Mouse (Mus musculus): Measurements from ENCODE around the gene Mfsd6. TPM values are rescaled to one million over a fixed set of nuclear protein-coding genes. Genes with fewer than 3 reads are reported as not detected.

Gene Mfsd6
- polyA plus RNA-seq, 1 experiment: 21.8 TPM

- TF ChIP-seq CTCF (IDR thresholded peaks at IDR 0.05; ENCODE audit: borderline replicate concordance, extremely low read depth, insufficient read depth, insufficient read length): no peak
- TF ChIP-seq POLR2A (IDR thresholded peaks at IDR 0.05; ENCODE audit: borderline replicate concordance, extremely low read depth, insufficient read depth, insufficient read length, poor library complexity, severe bottlenecking): no peak
- no peak for DNase-seq (ENCODE audit: low read depth)
Observed at GRCm38 (mm10) chr1:52742567-52742966, 15.3 kb upstream of the Mfsd6 start.

DNA sequence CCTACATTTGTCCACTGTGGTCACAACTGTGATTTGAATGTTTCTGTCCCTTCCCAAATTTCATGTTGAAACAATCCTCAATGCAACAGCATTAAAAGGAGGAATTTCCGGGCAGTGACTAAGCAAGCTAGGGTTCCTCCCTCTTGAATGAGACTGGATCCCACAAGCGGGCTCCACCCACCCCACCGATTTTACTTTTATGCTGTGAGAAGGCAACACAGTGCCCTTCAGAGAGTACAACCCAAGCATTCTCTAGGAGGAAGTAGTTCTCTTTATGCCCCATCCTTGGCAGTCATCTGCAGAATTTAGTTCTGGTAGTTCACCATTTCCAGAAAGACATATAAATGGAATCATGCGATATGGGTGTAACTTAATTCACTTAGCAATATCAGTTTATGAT lies 6.9 kb upstream of the Mfsd6 start:
- DNase-seq (ENCODE audit: low read depth): no peak
- TF ChIP-seq CTCF (IDR thresholded peaks at IDR 0.05; ENCODE audit: borderline replicate concordance, extremely low read depth, insufficient read depth, insufficient read length) (no peak), POLR2A (IDR thresholded peaks at IDR 0.05; ENCODE audit: borderline replicate concordance, extremely low read depth, insufficient read depth, insufficient read length, poor library complexity, severe bottlenecking) (no peak)

DNA sequence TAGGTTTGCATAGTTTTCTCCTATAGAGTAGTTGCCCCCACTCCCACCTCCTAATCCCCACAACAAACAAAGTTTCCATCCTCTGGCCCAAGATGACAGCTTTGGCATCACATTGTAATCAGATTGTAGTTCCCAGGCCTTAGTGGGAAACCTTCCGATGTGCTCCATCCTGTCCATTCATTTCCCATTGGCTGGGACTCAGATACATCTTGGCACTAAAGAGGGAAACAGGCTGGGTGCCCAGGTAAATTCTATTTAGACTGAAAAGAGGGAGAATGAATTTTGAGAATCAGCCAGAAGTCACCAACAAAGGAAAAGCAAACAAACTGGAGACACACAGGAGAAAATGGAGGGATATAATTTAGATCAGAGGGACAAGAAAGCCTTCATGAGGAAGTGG lies 3.0 kb upstream of the Mfsd6 start:
- DNase-seq (ENCODE audit: low read depth): peak; percentile 28
- TF ChIP-seq POLR2A (IDR thresholded peaks at IDR 0.05; ENCODE audit: borderline replicate concordance, extremely low read depth, insufficient read depth, insufficient read length, poor library complexity, severe bottlenecking) (no peak), CTCF (IDR thresholded peaks at IDR 0.05; ENCODE audit: borderline replicate concordance, extremely low read depth, insufficient read depth, insufficient read length) (no peak)

- DNase-seq (ENCODE audit: low read depth): no peak
Observed at GRCm38 (mm10) chr1:52728857-52729489, 1.7 kb upstream of the Mfsd6 start.

DNA sequence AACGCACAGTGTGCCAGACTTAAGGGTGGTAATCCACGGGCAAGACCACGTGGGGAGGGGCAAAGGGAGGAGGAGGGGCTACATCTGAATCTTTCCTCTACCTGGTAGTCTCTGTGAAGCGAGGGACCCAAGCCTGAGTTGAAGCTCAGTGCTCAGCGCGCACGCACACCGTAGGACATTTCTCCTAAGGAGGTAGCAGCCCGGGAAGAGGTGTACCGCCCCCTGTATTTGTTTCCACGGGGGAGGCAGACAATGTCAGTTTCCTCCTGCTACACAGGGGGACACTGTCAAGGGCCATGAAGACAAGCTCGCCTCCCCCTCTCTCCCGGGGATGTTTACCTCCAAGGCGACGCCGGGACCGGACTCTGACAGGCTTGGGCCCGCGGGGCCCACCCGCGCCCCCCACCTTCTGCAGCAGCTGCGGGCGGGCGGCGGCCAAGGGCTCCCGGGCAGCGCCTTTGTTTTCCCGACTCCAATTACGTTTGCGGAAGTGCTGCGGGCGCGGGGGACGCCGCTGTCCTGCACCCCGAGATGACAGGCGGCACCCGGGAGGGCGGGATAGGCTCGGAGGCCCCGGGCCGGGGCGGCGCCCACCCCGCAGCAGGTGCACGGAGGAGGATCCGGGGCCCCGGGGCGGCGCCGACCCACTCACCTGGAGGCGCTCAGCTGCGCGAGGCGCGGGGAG lies 749 bp downstream of the Mfsd6 start:
- DNase-seq (ENCODE audit: low read depth): peak; percentile 84
- TF ChIP-seq POLR2A (IDR thresholded peaks at IDR 0.05; ENCODE audit: borderline replicate concordance, extremely low read depth, insufficient read depth, insufficient read length, poor library complexity, severe bottlenecking): peak; percentile 49; the same call in 1 of the 2 replicates
- TF ChIP-seq CTCF (IDR thresholded peaks at IDR 0.05; ENCODE audit: borderline replicate concordance, extremely low read depth, insufficient read depth, insufficient read length): no peak

More at GRCm38 (mm10) chr1:52728857-52729489, 1.7 kb upstream of the Mfsd6 start:
- TF ChIP-seq CTCF (IDR thresholded peaks at IDR 0.05; ENCODE audit: borderline replicate concordance, extremely low read depth, insufficient read depth, insufficient read length) (no peak), POLR2A (IDR thresholded peaks at IDR 0.05; ENCODE audit: borderline replicate concordance, extremely low read depth, insufficient read depth, insufficient read length, poor library complexity, severe bottlenecking) (no peak)

GRCm38 (mm10) chr1:52722586-52722985 lies 4.7 kb downstream of the Mfsd6 start:
- DNase-seq (ENCODE audit: low read depth): no peak
- TF ChIP-seq POLR2A (IDR thresholded peaks at IDR 0.05; ENCODE audit: borderline replicate concordance, extremely low read depth, insufficient read depth, insufficient read length, poor library complexity, severe bottlenecking) (no peak), CTCF (IDR thresholded peaks at IDR 0.05; ENCODE audit: borderline replicate concordance, extremely low read depth, insufficient read depth, insufficient read length) (no peak)

GRCm38 (mm10) chr1:52719096-52719495 lies 8.2 kb downstream of the Mfsd6 start:
- DNase-seq (ENCODE audit: low read depth): no peak
- TF ChIP-seq CTCF (IDR thresholded peaks at IDR 0.05; ENCODE audit: borderline replicate concordance, extremely low read depth, insufficient read depth, insufficient read length) (peak; percentile 27; the same call in 1 of the 2 replicates), POLR2A (IDR thresholded peaks at IDR 0.05; ENCODE audit: borderline replicate concordance, extremely low read depth, insufficient read depth, insufficient read length, poor library complexity, severe bottlenecking) (no peak)

- TF ChIP-seq POLR2A (IDR thresholded peaks at IDR 0.05; ENCODE audit: borderline replicate concordance, extremely low read depth, insufficient read depth, insufficient read length, poor library complexity, severe bottlenecking) (no peak), CTCF (IDR thresholded peaks at IDR 0.05; ENCODE audit: borderline replicate concordance, extremely low read depth, insufficient read depth, insufficient read length) (no peak)
- DNase-seq (ENCODE audit: low read depth): peak; percentile 53
Observed at GRCm38 (mm10) chr1:52718068-52718748, 9.1 kb downstream of the Mfsd6 start.

- TF ChIP-seq CTCF (IDR thresholded peaks at IDR 0.05; ENCODE audit: borderline replicate concordance, extremely low read depth, insufficient read depth, insufficient read length) (no peak), POLR2A (IDR thresholded peaks at IDR 0.05; ENCODE audit: borderline replicate concordance, extremely low read depth, insufficient read depth, insufficient read length, poor library complexity, severe bottlenecking) (no peak)
- DNase-seq (ENCODE audit: low read depth): no peak
Observed at GRCm38 (mm10) chr1:52714451-52714850, 12.8 kb downstream of the Mfsd6 start.

DNA sequence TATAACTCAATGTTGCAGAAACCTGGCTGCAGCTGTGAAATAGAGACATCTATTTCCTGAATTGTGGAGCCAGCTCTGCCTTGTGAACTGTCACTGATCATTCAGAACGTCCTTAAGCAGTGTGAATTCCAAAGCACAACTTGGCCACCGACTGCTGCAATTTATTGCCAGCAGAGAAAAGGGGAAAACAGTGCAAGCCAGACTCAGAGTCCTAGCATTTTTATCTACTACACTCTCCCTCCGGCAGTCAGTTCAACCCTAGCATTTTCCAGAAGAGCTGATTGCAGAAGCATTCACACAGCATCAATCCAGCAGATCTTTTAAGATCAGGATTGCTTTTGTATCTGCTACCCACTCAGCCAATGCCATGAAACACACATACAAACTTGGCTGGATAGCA lies 13.2 kb downstream of the Mfsd6 start:
- no peak for DNase-seq (ENCODE audit: low read depth)
- no peak for TF ChIP-seq POLR2A (IDR thresholded peaks at IDR 0.05; ENCODE audit: borderline replicate concordance, extremely low read depth, insufficient read depth, insufficient read length, poor library complexity, severe bottlenecking)
- TF ChIP-seq CTCF (IDR thresholded peaks at IDR 0.05; ENCODE audit: borderline replicate concordance, extremely low read depth, insufficient read depth, insufficient read length): no peak

- TF ChIP-seq POLR2A (IDR thresholded peaks at IDR 0.05; ENCODE audit: borderline replicate concordance, extremely low read depth, insufficient read depth, insufficient read length, poor library complexity, severe bottlenecking): no peak
- no peak for TF ChIP-seq CTCF (IDR thresholded peaks at IDR 0.05; ENCODE audit: borderline replicate concordance, extremely low read depth, insufficient read depth, insufficient read length)
- no peak for DNase-seq (ENCODE audit: low read depth)
Observed at GRCm38 (mm10) chr1:52708745-52709144, 18.5 kb downstream of the Mfsd6 start.
